Mouse (Mus musculus) layer of hippocampus, postnatal 10 days (tissue): ENCODE results near the gene Ppcdc. TPM values are rescaled to one million over a fixed set of nuclear protein-coding genes. Genes with fewer than 3 reads are reported as not detected.
"Not testable (repeated sequence)": the region's sequence is repeated elsewhere in the genome, so short reads cannot be mapped to it uniquely, and the experiment has no call there.

Source experiments
- DNase-seq, 2 experiments: peaks; one replicate each; pipeline ENCODE4 v3.0.0; 2021; ENCODE audit warnings: low spot score in 2 of 2
- total RNA-seq, 2 experiments: library from RNA; stranded (reverse); gene quantifications; 2 replicates each; pipeline ENCODE4 v1.2.3; 2021

Ppcdc gene
- total RNA-seq, 2 experiments from 2014 or later, result 14.2 to 15.5 TPM

DNA sequence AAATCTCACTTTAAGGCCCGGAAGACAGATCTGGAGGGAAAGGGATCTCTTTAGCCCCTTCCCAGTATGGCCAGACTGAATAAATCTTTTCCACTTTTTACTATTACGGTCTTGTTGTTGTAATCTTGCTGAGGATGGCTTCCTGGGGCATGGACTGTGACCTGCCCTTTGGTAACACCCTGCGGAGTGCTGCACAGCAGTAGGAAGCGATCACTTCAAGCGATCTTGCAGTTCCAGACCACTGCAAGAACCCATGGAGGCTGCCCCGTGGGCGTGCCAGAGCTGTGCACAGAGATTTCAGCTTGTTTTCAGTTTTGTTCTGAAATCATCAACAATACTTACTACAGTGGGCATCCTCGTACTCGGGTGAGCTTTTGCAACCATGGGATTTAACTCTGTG, 8.7 kb downstream of the Ppcdc start:
- no peak for DNase-seq

DNA sequence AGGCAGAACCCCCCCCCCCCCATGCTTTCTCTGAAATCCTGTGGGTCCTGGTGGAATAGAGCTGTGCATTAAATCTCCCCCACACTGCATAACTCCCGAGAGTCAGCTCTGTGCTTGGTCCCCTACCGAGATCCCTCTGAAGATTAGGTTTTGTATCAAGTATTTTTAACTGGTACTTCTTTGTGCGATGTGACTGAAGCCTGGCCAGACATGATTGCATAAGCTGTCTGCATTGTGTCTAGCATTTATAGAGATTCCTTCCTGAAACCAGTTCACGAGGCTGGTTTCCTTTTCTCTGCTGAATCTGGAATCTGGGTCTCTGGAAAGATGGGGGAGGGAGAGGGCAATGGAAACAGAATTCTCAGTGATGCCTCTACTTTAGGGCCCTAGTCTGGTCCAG, 11.5 kb downstream of the Ppcdc start:
- no peak for DNase-seq

DNA sequence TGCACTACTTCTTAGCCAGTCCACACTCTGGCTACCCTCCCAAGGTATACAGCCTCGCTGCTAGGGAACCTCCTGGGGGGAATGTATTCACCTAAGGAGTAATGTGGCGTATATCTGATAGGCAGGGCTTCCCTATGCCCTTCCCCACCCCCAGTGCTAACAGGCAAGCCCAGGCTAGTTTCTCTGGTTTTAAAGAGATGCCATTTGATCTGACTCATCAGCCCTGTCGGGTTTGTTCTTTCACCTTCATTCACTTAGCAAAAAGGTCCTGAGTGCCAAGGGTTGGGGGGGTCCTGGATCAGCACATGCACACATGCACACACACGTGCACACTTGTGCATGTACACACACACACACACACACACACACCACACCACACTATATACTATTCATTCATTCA, 12.0 kb downstream of the Ppcdc start:
- DNase-seq, result no peak

DNA sequence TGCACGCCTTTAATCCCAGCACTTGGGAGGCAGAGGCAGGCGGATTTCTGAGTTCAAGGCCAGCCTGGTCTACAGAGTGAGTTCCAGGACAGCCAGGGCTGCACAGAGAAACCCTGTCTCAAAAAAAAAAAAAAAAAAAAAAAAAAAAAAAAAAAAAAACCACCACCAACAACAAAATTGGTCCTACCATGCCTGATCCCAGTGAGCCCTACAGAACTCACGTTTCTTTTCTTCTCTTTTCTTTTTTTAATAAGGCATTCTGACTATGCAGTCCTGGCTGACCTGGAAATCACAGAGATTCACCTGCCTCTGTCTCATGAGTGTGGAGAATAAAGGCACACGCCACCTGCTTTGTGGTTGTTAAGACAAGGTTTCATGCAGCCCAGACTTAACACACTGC, 12.8 kb downstream of the Ppcdc start:
- DNase-seq, result not testable (repeated sequence)

DNA sequence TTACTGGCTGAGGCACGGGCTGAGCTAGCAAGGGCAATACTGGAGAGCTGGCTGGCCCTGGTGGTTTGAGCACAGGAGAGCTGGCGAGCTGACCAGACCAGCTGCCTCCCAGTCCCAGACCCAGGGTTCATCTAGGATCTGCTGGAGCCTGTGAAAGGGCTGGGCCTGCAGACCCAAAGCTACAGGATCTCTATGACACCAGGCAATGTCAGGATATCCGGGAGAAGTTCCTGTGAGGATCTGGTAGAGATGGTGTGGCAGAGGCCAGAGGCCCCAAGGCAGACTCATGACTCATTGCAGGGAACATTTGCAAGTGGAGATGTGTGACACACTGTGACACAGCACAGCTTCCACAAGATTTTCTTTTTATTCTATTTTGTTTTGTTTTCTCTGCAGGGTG, 14.8 kb downstream of the Ppcdc start:
- no peak for DNase-seq

DNA sequence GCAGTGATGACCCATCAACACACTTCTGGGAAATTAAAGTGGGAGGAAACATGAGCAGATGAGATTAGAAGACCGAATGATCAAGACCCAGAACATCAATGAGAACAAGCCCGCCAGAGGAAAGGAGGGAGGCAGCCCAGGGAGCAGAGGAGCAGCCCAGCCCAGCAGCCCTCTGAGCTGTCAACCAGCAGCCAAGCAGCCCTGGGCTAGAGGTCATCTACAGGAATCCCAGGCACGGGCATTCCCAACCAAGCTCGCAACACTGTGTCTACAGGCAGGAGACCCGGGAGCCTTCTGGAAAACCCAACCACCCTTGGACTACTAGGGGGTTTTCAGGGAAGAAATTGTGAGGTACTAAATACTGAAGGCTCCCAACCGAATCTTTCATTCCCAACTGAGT, 15.9 kb downstream of the Ppcdc start:
- no peak for DNase-seq

DNA sequence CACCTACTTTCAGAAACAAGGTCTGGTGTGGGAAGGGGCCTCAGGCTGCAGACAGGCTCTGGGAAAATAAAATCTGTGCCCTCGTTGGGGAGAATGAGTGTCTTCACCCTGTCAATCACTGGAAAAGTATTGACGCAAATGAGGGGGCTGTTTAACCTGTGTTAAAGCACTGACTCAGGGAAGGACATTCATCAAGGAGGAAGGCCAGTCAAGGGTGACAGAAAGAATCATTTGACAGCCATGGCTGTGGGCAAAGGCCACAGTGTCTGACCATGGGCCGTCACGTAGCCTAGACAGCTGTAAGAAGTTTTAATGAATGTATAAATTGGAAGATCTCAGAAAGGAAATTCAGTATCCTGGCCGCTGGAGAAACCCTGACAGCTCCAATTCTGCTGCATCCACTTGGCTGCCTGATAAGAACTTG, 18.2 kb downstream of the Ppcdc start:
- no peak for DNase-seq

DNA sequence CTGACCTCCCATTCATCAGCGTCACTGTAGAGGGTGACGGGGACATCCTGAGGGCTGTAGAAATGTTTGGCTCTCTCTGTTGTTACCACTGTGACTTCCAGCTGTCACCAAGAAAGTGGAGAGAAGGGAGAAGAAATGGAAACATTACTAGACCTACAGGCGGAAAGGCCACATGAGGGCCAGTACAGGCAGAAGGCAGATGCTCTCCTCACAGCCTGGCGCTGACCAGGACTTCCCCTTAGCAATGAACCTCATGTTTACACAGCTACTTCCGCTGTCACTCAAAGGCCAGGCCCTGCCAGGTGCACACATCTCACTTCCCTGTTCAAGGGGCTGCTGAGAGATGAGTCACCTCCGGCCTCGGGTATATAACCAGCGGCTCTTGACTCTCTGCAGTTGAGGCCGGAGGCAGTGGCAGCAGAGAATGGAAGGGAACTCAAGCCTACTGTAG, 18.8 kb downstream of the Ppcdc start:
- peak in 1 of 2 experiments; percentile 48 for DNase-seq

DNA sequence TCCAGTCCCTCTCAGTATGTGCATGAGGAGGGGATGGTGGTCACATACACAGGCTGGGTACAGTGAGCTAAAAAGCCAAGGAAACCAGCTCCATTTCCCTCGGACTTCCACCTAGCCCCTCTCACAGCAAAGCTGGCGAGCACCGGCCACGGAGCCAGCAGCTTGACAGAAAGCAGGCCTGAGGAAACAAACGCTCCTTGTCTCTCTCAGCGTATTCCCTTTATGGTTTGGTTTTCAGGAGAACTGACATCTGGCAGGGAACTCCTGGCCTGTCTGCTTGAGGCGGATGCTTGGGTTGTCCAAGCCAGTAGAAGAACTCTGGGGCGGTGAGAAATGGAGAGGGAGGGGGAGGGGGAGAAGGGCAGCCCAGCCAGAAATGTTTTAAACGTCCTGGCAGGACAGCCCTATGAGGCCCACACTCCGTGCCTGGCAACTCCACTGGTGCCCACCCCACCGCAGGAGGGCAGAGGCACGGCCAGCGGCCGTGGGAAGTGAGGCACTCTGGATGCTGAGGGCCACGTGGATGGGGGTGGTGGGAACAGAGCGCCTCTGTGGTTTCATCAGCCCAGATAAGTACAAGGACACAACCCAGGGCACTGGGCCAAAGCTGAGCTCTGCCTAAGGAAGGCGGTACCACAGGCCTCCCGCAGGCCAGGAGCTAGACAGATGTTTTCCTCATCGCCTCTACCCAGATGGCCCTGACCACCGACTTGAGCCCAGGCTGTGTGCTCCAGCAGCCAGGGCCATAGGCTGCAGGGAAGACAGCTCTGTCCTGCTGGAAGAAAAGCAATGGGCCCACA, 19.4 kb downstream of the Ppcdc start:
- DNase-seq, result peak; percentile 84 to 86

DNA sequence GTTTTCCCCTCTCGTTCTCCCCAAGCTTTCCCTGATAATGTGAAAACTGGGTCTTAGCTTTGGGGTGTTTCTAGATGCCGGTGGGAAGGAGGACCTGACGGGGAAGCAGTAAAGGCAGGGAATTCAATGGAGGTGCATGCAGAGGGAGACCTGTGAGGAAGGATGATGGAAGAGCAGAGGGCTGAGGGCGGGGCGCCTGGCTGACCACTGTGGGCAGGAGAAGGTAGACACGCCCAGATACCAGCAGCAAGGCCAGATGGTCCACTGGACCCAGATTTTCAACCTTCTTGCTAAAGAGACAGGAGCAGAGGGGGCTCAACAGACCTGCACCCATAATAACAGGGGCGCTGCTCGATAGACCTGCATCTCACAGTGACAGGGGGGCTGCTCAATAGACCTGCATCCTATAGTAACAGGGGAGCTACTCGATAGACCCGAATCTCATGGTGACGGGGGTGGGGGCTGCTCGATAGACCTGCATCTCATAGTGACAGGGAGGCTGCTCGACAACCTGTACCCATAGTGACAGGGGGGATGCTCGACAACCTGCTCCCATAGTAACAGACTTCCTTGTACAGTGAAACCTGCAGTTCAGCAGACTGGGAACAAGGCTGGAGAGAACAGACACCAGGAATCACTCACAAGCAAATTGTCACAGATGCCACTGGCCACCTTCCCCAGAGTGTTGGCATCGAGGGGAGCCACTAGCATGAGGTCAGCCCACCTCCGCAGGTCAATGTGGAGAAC, 20.2 kb downstream of the Ppcdc start:
- no peak for DNase-seq

DNA sequence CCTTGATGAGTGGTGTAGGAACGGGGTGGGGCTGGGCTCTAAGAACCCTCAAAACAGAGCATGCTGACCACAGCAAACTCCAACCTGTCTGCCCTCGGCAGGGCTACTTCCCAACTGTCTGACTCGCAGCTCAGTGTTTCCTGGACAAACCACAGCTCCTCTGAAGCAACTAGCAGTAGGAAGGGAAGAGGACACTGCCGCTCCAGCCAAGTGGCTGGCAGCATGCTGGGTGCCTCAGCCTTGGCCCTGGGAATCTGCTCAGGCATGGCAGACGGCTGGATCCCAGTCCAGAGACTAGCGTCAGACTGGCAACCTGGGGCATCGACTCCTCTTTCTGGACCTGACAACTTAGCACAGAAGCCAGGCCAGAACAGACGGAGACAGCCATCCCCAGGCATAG, 22.6 kb downstream of the Ppcdc start:
- DNase-seq, result peak in 1 of 2 experiments; percentile 40

DNA sequence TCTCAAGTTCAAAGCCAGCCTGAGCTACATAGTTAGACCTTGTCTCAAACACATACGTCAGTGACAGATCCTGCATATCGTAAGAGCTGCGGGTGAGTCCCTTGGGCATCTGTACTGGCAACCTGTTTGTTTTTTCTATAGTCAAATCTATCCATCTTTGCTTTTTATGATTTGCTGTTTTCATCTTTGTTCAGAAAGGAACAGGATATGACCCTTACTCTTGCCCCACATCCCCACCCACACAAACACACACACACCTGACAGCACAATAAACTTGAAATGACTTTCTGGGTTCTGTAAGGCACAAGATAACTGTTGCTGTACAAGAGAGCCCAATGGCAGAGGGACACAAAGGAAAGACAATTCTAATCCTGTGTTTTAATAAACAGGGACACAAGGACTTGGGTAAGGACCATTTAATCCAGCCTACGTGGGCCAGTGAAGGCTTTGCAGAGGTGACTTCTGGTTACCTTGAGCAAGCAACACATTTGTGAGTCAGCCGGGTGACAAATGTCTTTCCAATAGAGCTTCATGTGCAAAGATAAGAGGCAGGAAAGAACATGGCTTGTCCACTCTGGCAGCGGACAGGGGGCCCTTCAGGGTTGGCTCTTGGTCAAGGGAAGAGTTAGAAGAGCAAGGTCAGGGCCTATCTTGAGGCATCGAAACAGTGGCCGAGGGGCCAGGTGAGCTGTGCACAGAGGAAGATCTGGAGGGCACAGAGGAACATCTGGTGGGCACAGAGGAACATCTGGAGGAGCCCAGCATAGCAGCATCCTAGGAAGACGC, 32.6 kb downstream of the Ppcdc start:
- DNase-seq, result no peak

DNA sequence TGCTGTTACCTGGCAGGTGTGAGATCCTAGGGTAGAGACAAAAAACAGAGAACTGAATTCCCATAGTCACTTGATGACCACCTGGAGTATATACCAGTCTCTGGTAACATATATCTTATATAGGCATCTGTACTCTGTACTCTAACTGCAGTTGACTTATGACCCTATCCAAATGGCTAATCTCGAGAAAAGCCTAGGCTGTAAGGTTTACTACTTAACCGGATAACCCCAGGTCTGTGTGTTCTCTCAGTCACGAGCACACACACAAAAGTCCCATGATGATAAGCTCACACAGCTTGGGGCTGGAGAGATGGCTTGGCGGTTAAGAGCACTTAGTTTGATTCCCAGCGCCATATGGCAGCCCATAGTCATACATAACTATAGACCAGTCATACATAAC, 33.5 kb downstream of the Ppcdc start:
- no peak for DNase-seq

DNA sequence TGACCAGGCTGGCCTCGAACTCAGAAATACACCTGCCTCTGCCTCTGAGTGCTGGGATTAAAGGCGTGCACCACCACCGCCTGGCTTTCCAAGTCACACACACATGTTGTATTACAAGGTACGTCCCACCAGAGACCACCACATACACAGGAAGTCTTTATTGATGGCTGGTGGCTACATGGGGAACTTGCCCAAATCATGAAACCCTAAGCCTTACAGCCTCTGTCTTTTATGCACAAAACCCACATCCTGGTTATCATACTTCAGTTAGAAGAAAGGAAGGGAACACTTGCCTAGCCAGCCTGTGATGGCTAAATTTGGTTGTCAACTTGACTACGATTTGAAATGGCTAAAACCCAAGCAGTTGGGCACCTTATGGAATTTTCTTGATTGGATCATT, 35.9 kb downstream of the Ppcdc start:
- DNase-seq, result no peak

DNA sequence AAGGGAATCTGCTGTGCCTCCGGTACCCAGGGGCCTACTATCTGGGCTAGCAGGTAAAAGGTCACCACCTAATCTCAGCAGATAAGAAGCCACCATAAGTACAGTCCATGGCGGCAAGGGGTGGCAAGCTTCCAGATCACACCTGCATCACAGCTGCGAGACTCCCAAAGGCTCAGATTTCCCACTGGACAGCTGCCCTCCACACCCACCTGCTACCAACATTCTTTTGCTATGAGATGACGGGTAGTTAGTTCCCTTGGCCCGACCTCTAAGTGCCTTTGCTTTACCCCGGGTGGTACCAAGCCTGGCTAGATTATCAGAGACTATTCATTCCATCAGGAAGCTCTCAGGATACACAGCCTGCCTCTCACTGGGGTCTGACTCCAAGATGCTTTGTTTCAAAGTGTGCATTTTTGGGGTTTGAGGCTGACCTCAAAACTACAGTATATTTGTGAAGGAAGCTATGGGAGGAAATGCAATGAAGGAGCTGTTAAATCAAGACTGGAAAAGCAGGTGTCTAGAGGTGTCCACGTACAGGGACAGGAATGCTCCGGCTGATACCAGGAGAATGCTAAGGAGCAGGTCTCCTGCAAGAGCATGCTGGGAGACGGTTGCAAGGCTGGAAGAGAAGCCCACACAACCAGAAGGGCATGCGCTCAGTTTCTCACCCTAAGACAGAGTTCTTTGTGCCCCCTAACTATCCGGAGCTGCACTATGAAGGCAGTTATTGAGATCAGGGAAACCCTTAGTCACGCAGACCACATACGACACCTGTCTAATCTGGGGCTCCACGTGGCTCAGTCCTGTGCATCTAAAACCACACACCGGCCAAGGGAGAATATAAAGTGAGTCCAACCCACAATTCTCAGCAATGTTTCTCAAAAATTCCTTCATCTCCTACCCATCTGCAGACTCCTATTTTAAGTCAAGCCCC, 37.3 kb downstream of the Ppcdc start:
- DNase-seq, result no peak

DNA sequence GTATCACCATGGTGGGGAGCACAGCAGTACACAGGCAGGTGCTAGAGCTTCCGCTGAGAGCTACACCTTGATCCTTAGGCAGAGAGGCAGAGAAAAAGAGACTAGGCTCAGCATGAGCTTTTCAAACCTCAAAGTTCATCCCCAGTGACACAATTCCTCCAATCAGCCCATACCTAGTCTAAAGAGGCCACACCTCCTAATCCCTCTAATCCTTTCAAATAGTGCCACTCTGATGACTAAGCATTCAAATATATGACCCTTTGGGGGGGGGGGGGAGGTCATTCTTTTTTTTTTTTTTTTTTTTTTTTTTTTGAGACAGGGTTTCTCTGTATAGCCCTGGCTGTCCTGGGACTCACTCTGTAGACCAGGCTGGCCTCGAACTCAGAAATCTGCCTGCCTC, 41.2 kb downstream of the Ppcdc start:
- DNase-seq, result no peak

DNA sequence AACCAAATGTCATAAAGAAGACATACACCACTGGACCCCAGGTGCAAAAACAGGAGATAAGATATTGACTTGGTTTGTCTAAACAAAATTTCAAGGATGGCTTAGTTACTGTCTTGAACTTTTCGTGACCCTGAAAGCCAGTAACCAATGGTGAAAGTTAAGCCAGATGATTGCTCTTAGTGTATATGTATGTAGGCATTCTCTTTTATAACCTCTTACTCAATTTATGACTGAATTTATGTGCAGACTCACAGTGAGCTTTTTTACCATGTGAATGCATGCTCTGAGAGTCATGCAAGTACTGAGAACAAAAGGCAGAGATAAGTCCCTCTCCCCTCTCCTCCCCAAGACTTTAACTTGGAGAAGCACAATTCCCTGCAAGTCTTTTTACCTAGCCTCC, 47.0 kb downstream of the Ppcdc start:
- DNase-seq, result no peak

DNA sequence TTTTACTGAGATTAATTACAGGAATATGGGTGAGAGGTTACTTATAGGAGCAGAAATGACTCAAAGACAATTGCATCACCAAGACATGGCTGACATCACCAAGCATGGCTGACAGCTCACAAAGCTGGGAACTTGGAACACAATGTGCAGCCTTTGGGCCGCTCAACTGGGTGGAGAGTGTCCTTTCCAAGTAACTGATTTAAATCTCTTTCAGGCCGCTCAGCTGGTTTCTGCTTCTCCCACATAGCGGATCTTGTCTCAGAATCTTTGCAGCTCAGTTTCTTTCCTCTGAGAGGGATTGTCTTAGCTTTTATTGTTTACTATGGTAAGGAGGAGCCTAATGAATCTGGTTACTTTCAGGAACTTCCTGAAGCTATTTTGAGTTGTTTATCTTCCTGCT, 49.1 kb downstream of the Ppcdc start:
- no peak for DNase-seq

DNA sequence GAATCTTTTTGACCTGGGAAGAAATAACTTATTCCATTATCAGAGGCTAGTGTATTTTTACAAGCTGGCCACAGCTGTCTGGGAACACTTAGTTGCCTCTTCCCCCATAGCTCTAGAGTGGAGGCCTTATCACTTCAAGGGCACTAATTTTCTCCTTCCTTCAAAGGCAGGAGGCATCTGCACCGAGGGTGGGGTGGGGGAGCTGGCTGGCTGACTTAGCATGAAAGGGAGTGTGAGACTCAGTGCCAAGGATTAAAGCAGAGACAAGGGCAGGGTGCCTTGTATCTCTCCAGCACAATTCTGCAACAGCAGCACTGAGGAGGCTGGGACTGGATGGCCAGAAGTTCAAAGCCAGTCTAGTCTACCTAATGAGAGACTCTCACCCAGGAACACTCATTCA, 50.8 kb downstream of the Ppcdc start:
- no peak for DNase-seq

DNA sequence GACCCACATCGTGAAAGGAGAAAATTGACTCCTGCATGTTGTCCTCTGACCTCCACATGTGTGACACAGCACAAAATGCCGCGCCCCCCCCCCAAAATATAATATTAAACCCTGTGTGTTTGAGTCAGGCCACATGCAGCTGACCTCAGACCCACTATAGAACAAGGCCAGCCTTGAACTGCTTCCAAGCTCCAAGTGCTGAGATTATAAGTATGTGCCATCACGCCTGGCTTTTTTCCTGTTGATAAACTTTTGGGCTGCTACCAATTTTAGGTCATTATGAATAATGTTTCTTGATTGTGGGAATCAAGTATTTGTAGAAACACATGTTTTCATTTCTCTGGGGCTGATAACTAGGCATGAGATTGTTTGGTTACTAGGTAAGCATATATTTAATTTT, 53.0 kb downstream of the Ppcdc start:
- no peak for DNase-seq

DNA sequence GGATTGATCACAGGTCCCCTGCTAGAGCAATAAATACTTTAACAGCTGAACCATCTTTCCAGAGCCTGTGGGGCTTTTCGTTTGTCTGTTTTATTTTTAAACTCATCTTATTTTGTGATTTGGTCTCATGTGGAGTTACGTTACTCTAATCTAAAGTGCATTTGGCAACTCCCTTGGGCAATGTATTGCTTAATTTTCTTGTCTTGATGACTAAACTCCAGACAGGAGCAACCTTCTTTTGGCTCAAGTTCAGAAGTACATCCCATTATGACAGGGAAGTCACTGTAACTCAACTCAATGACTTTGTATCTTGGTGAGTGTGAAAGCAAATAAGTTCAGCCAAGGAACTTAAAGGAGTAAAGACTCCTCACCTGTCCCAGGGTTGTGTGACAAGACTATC, 55.3 kb downstream of the Ppcdc start:
- DNase-seq, result no peak
